Mouse (Mus musculus): Measurements from ENCODE around the gene Kif6. TPM values are rescaled to one million over a fixed set of nuclear protein-coding genes. Genes with fewer than 3 reads are reported as not detected.

The Kif6 gene
- polyA plus RNA-seq, 1 experiment from 2014 or later = 3.1 TPM

DNA sequence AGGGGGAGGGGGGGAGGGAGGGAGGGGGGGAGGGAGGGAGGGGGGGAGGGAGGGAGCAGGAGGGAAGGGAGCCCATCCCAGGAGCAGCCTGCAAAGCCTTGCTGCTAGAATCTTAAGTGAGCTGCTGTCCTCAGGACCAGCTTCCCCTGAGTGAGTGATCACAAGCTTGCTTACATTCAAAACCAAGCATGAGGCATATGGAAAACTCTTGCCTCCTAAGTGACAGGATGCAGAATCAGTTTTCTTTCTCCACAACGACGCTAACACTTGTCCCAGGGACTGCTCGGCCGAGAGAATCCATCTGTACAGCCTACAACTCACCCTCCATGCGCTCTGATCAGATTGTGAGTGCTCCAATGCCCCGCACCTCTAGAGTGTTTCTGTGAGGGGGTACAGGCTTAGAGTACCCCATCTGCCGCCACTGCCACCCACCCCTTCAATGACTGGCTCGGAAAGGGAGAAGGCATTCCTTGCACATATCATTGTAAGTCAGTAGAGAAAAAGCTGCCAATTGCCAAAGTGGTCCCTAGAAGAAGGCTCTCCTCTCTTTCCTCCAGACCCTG, 251.8 kb downstream of the Kif6 start:
- H3K4me3 ChIP-seq (ENCODE audit: low read depth, low read length) = no peak overlapping the region
- H3K36me3 ChIP-seq (ENCODE audit: control insufficient read depth, insufficient read depth, low read length) = no peaks in the 10 kb centered on the region
- H3K27ac ChIP-seq (ENCODE audit: low read depth, low read length) = no peak overlapping the region
- H3K4me2 ChIP-seq (ENCODE audit: low read depth, low read length, severe bottlenecking) = no peak overlapping the region
- no peak for DNase-seq (ENCODE audit: low spot score)
- H3K9me3 ChIP-seq (ENCODE audit: control insufficient read depth, low read length) = no peaks in the 10 kb centered on the region
- no peak overlapping the region for H3K9ac ChIP-seq (ENCODE audit: low read length)
- H3K27me3 ChIP-seq (ENCODE audit: control insufficient read depth, insufficient read depth, low read length) = no peaks in the 10 kb centered on the region
- 64% methylated on average over 8 of the region's 8 CpGs for WGBS
- ATAC-seq (replicated peaks; ENCODE audit: low FRiP score) = no peak
- peaks cover 3% of the 10 kb centered on the region for H3K4me1 ChIP-seq (replicated peaks; ENCODE audit: control insufficient read depth, insufficient read depth, low read length)

DNA sequence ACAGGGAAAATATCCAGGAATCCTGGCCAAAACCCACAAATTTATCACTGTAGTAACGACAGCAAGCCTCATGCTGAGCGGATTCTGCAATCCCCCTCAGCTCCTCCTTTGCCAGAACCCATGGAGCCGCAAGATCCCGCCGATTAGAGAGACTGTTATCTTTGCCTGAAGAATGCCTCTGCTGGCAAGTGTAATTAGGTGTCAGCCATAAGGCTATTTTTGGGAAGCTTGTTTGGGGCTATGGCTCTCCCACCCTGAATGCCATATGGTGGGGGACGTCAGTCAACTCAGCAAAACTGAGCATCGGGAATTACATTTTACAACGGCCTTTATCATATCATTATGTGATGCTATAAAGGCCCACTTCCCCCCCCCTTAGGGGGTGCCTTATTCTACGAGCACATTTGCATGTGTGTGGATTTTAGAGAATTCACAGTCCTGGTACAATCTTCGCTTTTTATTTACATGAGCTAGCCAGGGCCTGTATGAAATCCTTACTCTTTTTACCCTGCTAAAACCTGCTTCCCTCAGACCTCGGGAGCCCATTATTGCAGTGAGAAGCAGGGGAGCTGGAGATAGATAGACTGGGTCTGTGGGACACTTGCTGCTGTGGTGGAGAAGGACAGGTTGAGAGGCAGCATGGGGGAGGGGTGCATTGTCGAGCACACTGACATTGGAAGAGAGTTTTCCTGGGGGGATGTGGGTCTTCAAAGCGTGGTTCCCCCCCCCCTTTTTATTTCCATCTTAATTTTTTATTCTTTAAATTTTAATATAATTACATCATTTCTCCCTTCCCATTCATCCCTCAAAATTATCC, 252.6 kb downstream of the Kif6 start:
- no peak for DNase-seq (ENCODE audit: low spot score)
- H3K36me3 ChIP-seq (ENCODE audit: control insufficient read depth, insufficient read depth, low read length) = no peaks in the 10 kb centered on the region
- 26% methylated on average over 13 of the region's 13 CpGs for WGBS
- H3K9ac ChIP-seq (ENCODE audit: low read length) = no peak overlapping the region
- ATAC-seq (replicated peaks; ENCODE audit: low FRiP score) = no peak
- H3K9me3 ChIP-seq (ENCODE audit: control insufficient read depth, low read length) = no peaks in the 10 kb centered on the region
- H3K27ac ChIP-seq (ENCODE audit: low read depth, low read length) = no peak overlapping the region
- no peaks in the 10 kb centered on the region for H3K27me3 ChIP-seq (ENCODE audit: control insufficient read depth, insufficient read depth, low read length)
- H3K4me2 ChIP-seq (ENCODE audit: low read depth, low read length, severe bottlenecking) = no peak overlapping the region
- H3K4me3 ChIP-seq (ENCODE audit: low read depth, low read length) = no peak overlapping the region
- H3K4me1 ChIP-seq (replicated peaks; ENCODE audit: control insufficient read depth, insufficient read depth, low read length) = peaks cover 3% of the 10 kb centered on the region

- no peak for ATAC-seq (replicated peaks; ENCODE audit: low FRiP score)
Observed at GRCm38 (mm10) chr17:49869246-49869645, 254.3 kb downstream of the Kif6 start.

GRCm38 (mm10) chr17:49872305-49872704, 257.4 kb downstream of the Kif6 start:
- Histone ChIP-seq H3K4me1 (replicated peaks; ENCODE audit: control insufficient read depth, insufficient read depth, low read length) (peaks cover 12% of the 10 kb centered on the region; the same call in 1 of the 2 replicates), H3K27me3 (ENCODE audit: control insufficient read depth, insufficient read depth, low read length) (no peaks in the 10 kb centered on the region), H3K9ac (ENCODE audit: low read length) (no peak overlapping the region), H3K9me3 (ENCODE audit: control insufficient read depth, low read length) (no peaks in the 10 kb centered on the region), H3K4me3 (ENCODE audit: low read depth, low read length) (no peak overlapping the region), H3K27ac (ENCODE audit: low read depth, low read length) (no peak overlapping the region), H3K36me3 (ENCODE audit: control insufficient read depth, insufficient read depth, low read length) (no peaks in the 10 kb centered on the region), H3K4me2 (ENCODE audit: low read depth, low read length, severe bottlenecking) (no peak overlapping the region)
- no peak for DNase-seq (ENCODE audit: low spot score)
- no peak for ATAC-seq (replicated peaks; ENCODE audit: low FRiP score)
- 45% methylated on average over 2 of the region's 2 CpGs for WGBS

More at GRCm38 (mm10) chr17:49869246-49869645, 254.3 kb downstream of the Kif6 start:
- WGBS = 84% methylated on average over 9 of the region's 9 CpGs
- H3K4me1 ChIP-seq (replicated peaks; ENCODE audit: control insufficient read depth, insufficient read depth, low read length) = peaks cover 3% of the 10 kb centered on the region; the same call in 1 of the 2 replicates
- H3K27ac ChIP-seq (ENCODE audit: low read depth, low read length) = no peak overlapping the region
- DNase-seq (ENCODE audit: low spot score) = no peak
- no peaks in the 10 kb centered on the region for H3K27me3 ChIP-seq (ENCODE audit: control insufficient read depth, insufficient read depth, low read length)
- H3K9ac ChIP-seq (ENCODE audit: low read length) = no peak overlapping the region
- H3K9me3 ChIP-seq (ENCODE audit: control insufficient read depth, low read length) = no peaks in the 10 kb centered on the region
- H3K36me3 ChIP-seq (ENCODE audit: control insufficient read depth, insufficient read depth, low read length) = no peaks in the 10 kb centered on the region
- H3K4me2 ChIP-seq (ENCODE audit: low read depth, low read length, severe bottlenecking) = no peak overlapping the region
- H3K4me3 ChIP-seq (ENCODE audit: low read depth, low read length) = no peak overlapping the region

DNA sequence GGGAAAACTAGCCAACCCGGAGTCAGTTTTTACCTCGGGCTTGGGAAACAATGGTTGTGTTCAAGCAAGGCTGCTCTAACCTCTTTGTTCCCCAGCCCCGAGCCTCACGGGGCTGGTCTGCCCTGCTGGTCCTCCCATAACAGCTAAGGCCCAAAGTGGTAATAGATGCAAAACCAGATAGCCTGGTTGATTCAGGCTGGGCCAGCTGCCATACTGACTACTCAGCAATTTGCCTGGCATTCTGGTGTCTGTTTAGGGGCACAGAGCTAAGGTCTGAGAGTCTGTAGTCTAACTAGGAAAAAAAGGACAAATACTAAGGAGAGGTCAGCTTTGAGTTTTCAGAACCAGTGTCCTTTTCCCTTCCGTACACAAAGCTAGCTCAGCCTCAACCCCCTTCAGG, 259.8 kb downstream of the Kif6 start:
- no peaks in the 10 kb centered on the region for H3K9me3 ChIP-seq (ENCODE audit: control insufficient read depth, low read length)
- no peak overlapping the region for H3K27ac ChIP-seq (ENCODE audit: low read depth, low read length)
- no peak overlapping the region for H3K4me2 ChIP-seq (ENCODE audit: low read depth, low read length, severe bottlenecking)
- no peak overlapping the region for H3K4me3 ChIP-seq (ENCODE audit: low read depth, low read length)
- 79% methylated on average over 5 of the region's 5 CpGs for WGBS
- no peak for ATAC-seq (replicated peaks; ENCODE audit: low FRiP score)
- DNase-seq (ENCODE audit: low spot score) = no peak
- H3K27me3 ChIP-seq (ENCODE audit: control insufficient read depth, insufficient read depth, low read length) = no peaks in the 10 kb centered on the region
- no peak overlapping the region for H3K9ac ChIP-seq (ENCODE audit: low read length)
- no peaks in the 10 kb centered on the region for H3K36me3 ChIP-seq (ENCODE audit: control insufficient read depth, insufficient read depth, low read length)
- H3K4me1 ChIP-seq (replicated peaks; ENCODE audit: control insufficient read depth, insufficient read depth, low read length) = peaks cover 10% of the 10 kb centered on the region; the same call in 1 of the 2 replicates

- no peak overlapping the region for H3K27ac ChIP-seq (ENCODE audit: low read depth, low read length)
- H3K4me3 ChIP-seq (ENCODE audit: low read depth, low read length) = no peak overlapping the region
- H3K36me3 ChIP-seq (ENCODE audit: control insufficient read depth, insufficient read depth, low read length) = no peaks in the 10 kb centered on the region
- H3K27me3 ChIP-seq (ENCODE audit: control insufficient read depth, insufficient read depth, low read length) = no peaks in the 10 kb centered on the region
- H3K9ac ChIP-seq (ENCODE audit: low read length) = no peak overlapping the region
- ATAC-seq (replicated peaks; ENCODE audit: low FRiP score) = no peak
- DNase-seq (ENCODE audit: low spot score) = no peak
- 72% methylated on average over 6 of the region's 6 CpGs for WGBS
- H3K4me2 ChIP-seq (ENCODE audit: low read depth, low read length, severe bottlenecking) = no peak overlapping the region
- H3K4me1 ChIP-seq (replicated peaks; ENCODE audit: control insufficient read depth, insufficient read depth, low read length) = peaks cover 10% of the 10 kb centered on the region; the same call in 1 of the 2 replicates
- H3K9me3 ChIP-seq (ENCODE audit: control insufficient read depth, low read length) = no peaks in the 10 kb centered on the region
Observed at GRCm38 (mm10) chr17:49875401-49875800, 260.5 kb downstream of the Kif6 start.

GRCm38 (mm10) chr17:49875939-49876651, 261.2 kb downstream of the Kif6 start:
- Histone ChIP-seq H3K4me3 (ENCODE audit: low read depth, low read length) (no peak overlapping the region), H3K9ac (ENCODE audit: low read length) (no peak overlapping the region), H3K9me3 (ENCODE audit: control insufficient read depth, low read length) (no peaks in the 10 kb centered on the region), H3K4me1 (replicated peaks; ENCODE audit: control insufficient read depth, insufficient read depth, low read length) (peaks cover 10% of the 10 kb centered on the region; the same call in 1 of the 2 replicates), H3K27ac (ENCODE audit: low read depth, low read length) (no peak overlapping the region), H3K36me3 (ENCODE audit: control insufficient read depth, insufficient read depth, low read length) (no peaks in the 10 kb centered on the region), H3K27me3 (ENCODE audit: control insufficient read depth, insufficient read depth, low read length) (no peaks in the 10 kb centered on the region), H3K4me2 (ENCODE audit: low read depth, low read length, severe bottlenecking) (no peak overlapping the region)
- ATAC-seq (replicated peaks; ENCODE audit: low FRiP score) (0 out of 2 replicates have a peak, but pooled peaks have one; percentile 15), DNase-seq (ENCODE audit: low spot score) (no peak)
- 57% methylated on average over 15 of the region's 15 CpGs for WGBS

GRCm38 (mm10) chr17:49880919-49881744, 266.2 kb downstream of the Kif6 start:
- Histone ChIP-seq H3K4me1 (replicated peaks; ENCODE audit: control insufficient read depth, insufficient read depth, low read length) (0 out of 2 replicates have a peak, but pooled peaks cover 2% of the 10 kb centered on the region), H3K9ac (ENCODE audit: low read length) (no peak overlapping the region)
- no peak for DNase-seq (ENCODE audit: low spot score)

More at GRCm38 (mm10) chr17:49880919-49881744, 266.2 kb downstream of the Kif6 start:
- ATAC-seq (replicated peaks; ENCODE audit: low FRiP score) = no peak
- no peak overlapping the region for H3K27ac ChIP-seq (ENCODE audit: low read depth, low read length)
- H3K9me3 ChIP-seq (ENCODE audit: control insufficient read depth, low read length) = no peaks in the 10 kb centered on the region
- H3K36me3 ChIP-seq (ENCODE audit: control insufficient read depth, insufficient read depth, low read length) = no peaks in the 10 kb centered on the region
- H3K4me2 ChIP-seq (ENCODE audit: low read depth, low read length, severe bottlenecking) = no peak overlapping the region
- H3K27me3 ChIP-seq (ENCODE audit: control insufficient read depth, insufficient read depth, low read length) = no peaks in the 10 kb centered on the region
- WGBS = 82% methylated on average over 5 of the region's 5 CpGs
- no peak overlapping the region for H3K4me3 ChIP-seq (ENCODE audit: low read depth, low read length)

All from forebrain, embryonic 11.5 days (tissue).